Mouse (Mus musculus): Measurements from ENCODE around the gene Hyls1. TPM values are rescaled to one million over a fixed set of nuclear protein-coding genes. Genes with fewer than 3 reads are reported as not detected.

Hyls1 gene
- total RNA-seq, 2 experiments from 2014 or later, result 11.3 to 14.6 TPM

Other genes with a start within 250 kb of the Hyls1 start
- gene Cdon, start 149.3 kb downstream of the Hyls1 start, total RNA-seq (2021), result 10 to 100 TPM; 11.7 to 12.2 TPM
- not detected for gene Gm1113, start 52.1 kb downstream of the Hyls1 start, total RNA-seq (2021)
- 10 to 100 TPM; 13.6 to 14.7 TPM for gene Ddx25, start 11.9 kb downstream of the Hyls1 start, total RNA-seq (2021)
- 10 to 100 TPM; 12.4 to 12.9 TPM for gene Pus3, start 11.8 kb downstream of the Hyls1 start, total RNA-seq (2021)
- gene Pate2, start 114 bp downstream of the Hyls1 start, total RNA-seq (2021), result under 1 TPM; 0.78 to 0.90 TPM
- not detected for gene Pate4, start 41.5 kb upstream of the Hyls1 start, total RNA-seq (2021)
- gene Pate3, start 77.8 kb upstream of the Hyls1 start, total RNA-seq (2021), result not detected
- not detected for gene Pate1, start 117.0 kb upstream of the Hyls1 start, total RNA-seq (2021)
- not detected for gene Gm17677, start 170.7 kb upstream of the Hyls1 start, total RNA-seq (2021)
- gene Gm17727, start 207.7 kb upstream of the Hyls1 start, total RNA-seq (2021), result not detected
- not detected for gene Gm27235, start 219.7 kb upstream of the Hyls1 start, total RNA-seq (2021)
- not detected for gene D730048I06Rik, start 219.7 kb upstream of the Hyls1 start, total RNA-seq (2021)

All from layer of hippocampus, postnatal 36 days (tissue).